Mouse (Mus musculus) frontal cortex, adult (tissue): Measurements from ENCODE around the gene Pde6h.

Experiments
- ATAC-seq: cut with Nextera tagmentation; 2 replicates; pipeline ENCODE4 v1.9.2; 2017; ENCODE audit warnings: mild to moderate bottlenecking, moderate library complexity, mixed read lengths; ENCODE audit not compliant: low TSS enrichment

Pde6h gene

GRCm38 (mm10) chr6:136912751-136913265, 10.8 kb upstream of the Pde6h start:
- ATAC-seq = no peak

DNA sequence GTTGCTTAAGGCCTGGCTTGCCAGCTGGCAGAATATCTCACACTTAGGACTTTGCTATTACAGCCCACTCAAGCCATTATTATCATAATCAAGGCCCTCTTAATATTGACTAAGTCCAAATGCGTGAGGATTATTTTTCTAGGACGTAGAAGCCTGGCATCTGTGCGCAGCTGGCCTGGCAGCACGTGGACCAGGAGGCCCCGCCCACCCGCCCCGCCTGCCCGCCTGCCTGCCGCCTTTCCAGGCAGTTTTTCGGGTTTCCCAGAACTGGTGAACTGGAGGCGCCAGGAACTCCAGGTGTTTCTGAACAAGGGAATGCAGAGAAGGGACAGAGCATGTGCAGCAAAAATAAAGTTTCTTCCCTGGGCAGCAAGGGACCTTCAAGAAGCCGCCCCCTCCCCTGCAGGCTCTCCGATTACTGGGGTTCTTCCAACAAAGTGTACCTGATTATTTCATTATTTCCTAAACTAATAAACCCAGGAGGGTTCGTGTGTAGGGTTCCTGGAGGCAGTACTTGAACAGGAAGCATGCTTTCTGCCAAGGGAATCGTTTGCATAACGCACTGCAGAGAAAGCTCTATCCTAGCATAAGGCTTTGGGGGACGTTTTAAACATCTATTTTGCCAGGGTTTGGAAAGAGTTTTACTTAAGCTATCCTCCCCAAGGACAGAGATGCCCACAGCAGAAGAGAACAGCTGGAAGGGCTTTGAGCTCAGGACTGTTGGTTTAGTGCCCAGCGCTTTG, 10.1 kb upstream of the Pde6h start:
- ATAC-seq = peak; percentile 55

DNA sequence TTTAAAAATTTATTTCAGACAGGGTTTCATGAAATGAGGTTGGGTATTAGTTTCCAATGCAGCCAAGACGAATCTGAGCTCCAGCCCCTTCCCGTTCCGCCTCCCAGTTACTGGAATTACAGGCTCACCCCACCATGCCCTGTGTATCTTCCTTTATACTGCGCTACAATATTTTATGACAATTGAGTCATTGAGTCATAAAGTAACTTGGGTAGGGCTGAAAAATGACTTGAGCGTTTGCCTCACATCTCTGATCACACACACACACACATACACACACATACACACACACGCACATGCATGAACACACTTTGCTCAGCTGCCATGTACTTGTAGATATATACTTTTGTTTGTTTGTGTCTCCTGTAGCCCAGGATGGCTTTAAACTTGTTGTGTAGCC, 9.4 kb upstream of the Pde6h start:
- ATAC-seq = no peak

GRCm38 (mm10) chr6:136915721-136916395, 7.8 kb upstream of the Pde6h start:
- no peak for ATAC-seq

DNA sequence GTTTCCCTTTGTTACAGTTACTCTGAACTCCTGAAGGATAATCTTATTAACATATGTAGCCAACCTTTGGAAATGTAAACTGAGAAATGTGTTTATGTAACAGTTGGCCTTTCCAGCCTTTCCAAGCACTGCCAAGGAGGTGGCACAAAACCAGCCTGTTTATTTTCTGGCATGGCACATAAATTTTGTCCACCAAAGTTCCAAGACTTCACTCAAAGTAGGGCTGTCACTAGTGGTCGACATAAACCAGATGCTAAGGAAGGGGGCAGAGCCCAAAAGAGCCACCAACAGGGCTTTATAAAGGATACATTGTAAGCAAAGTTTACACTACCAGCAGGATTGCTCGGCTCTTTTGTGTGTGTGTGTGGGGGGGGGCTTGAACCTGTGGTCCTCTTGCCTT, 5.7 kb upstream of the Pde6h start:
- no peak for ATAC-seq

DNA sequence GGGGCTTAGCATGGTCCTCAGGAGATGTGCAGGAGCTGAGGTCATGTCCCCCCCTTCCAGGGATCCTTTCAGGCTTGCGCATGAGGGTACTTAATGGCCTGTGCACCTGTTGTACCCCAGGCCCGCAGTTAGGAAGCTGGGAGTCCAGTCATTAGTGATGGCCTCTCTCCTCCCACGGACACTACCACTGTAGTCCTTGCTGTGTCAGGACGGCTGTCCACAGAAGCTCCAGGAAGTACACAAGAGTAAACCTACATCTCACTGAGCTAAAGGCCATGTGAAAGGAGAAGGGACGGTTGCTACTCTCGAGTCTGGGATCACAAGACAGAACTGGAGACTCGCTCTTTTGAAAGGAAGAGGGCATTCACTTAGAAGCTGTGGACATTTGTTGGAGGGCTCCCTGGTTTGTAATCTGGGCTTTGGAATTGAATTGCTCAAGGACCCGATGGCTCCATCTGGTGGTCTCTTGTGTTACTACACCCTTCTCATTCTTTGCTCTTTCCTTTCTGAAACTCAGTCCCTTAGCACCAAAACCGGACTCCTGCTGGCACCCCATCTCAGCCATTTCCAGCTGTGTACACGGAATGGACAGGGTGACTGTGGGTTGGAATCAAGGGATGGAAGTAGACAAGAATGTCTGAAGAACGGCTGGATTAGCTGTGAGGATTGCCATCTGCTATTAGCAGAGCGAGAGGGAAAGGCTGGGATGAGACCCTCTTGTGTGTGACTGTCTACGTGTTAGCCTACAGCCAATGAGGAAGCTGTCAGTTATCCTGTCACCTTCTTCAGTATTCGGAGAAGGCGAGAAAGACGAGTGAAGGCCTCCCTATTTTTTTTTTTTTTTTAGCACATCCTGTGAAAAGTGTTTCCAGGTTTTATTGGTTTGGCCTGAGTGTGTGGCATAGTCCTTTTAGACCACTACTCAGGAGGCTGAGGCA, 3.0 kb upstream of the Pde6h start:
- peak; percentile 90 for ATAC-seq

DNA sequence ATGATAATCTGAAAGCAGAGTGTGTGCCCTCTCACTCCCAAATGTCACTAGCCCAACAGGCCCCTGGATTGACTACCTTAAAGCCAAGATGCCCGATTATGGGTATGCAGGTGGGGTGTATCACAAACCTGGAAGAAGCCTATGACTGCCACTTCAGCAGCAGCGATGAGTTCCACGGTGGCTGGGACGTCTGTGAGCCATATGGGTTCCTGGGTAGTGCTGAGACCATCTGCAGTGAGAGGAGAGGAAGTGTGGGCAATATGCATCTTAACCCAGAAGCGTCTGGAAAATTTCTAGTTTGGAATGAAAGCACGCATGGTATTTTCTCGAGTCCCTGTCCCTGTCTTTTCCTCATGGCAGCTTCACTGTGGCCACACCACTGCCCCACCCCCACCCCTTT, 2.0 kb upstream of the Pde6h start:
- peak; percentile 84 for ATAC-seq

DNA sequence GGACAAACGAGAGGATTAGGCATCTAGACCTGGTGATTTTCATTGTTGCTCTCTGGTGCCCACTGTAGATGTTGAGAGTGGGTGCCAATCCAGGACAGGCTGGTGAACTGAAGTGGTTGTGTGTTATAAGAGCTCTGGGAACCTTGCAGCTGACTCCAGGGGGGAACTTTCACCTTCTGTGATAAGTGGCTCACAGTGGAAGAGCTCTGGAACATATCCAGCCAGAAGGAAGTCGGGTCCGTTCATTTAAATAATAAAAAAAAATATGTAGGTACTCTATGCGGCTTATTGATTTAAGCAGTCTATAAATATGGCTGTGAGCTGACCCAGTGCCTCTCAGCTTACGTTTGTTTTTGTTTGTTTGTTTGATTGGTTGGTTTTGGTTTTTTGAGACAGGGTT, 1.6 kb upstream of the Pde6h start, which contains the start of gene Erp27:
Gene Erp27 (minus strand): TSS at position 101 of the 400 bp plus-strand sequence.
- no peak for ATAC-seq

- ATAC-seq = no peak
Measured at GRCm38 (mm10) chr6:136922871-136923270, 761 bp upstream of the Pde6h start.

- no peak for ATAC-seq
Measured at GRCm38 (mm10) chr6:136925049-136925448, 1.4 kb downstream of the Pde6h start.

- ATAC-seq = no peak
Measured at GRCm38 (mm10) chr6:136927626-136928025, 4.0 kb downstream of the Pde6h start.

- peak; percentile 76 for ATAC-seq
Measured at GRCm38 (mm10) chr6:136930677-136931076, 7.0 kb downstream of the Pde6h start.

DNA sequence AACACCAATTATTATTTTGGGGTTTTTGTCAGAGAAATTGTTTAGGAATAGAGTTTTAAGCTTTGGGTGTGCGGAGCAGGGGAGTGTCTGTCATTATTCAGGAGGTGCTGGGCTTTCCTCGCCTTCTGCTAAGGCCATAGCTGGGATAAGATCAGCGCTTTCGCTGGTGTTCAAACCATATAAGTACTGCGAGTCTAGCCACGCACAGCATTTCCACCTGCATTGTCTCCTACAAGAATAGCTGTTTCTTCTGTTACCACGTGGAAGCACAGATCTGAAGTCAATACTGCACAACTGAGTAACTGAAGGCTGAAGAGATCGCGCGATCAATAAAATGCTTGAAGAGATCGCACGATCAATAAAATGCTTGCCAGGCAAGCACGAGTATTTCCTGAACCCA, 7.6 kb downstream of the Pde6h start:
- no peak for ATAC-seq

GRCm38 (mm10) chr6:136934068-136934467, 10.4 kb downstream of the Pde6h start:
- no peak for ATAC-seq

DNA sequence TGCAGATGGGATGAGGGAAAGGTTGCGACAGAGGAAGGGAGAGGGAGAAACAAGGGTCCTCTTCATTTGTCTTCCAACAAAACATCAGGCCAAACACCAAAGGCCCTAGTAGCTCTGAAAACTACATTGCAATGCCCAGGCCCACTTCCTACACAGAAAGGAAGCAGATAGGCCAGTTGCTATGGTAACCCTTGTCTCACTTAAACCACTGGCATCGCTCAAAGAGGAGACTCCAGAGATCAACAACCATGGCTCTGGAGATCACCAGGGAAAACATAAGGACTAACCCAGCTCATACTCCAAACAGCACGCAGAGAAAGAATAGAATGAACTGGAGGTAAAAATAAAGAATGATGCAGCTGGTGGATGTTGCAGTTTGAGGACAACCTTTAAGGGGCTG, 11.6 kb downstream of the Pde6h start:
- peak; percentile 41; the same call in 1 of the 2 replicates for ATAC-seq

GRCm38 (mm10) chr6:136936361-136936760, 12.7 kb downstream of the Pde6h start:
- no peak for ATAC-seq

DNA sequence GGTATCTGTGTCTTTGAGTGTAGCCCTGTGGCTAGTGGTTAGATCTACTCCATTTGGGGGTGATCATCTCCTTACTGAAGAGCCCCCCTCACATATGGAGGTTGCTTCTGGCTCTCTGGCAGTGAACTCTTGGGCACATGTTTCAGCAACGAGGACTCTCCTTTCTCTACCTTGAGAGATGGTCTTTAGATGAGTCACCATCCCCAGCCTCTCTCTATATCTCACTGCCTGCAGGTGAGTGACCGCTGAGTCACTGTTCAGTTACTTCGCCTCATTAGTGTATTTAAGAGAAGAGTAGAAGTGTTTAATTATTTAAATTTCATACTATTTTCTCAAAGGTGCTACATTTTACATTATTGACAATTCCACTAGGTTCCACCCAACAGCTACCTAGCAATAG, 13.5 kb downstream of the Pde6h start:
- no peak for ATAC-seq

DNA sequence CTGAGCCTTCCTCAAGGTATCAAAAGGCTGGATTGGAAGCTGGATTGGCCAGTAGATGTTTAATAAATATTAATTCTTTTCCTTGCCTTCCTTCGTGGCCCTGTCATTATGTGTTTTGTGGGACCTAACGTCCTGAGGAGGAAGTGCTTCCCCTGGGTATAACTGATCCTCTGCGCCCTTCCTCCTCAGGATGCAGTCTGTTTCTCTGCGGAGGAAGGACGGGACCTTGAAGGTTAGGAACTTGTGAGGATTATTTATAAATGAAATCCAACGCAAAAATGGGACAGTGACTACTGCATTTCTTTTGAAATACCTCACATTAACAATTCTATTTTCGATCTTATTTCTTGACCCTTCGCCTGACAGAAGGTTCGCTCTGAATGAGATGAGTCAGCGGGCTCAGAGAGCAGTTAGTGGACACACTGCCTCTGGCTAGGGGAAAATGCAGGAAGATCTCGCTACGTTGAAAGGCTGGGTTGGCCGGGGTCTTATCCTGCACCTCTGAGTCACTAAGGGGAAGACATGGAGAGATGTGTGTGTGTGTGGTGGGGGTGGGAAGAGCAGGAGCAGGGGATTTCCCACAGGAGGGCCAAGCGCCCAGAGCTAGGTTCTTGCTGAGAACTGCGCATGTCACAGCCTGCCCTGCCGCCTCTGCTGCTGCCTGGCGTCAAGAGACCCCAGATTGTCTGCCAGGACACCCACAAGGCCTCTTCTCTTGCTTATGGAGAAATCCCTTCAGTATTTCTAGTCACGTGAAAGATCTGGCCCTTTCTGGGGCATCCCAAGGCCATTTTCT, 14.9 kb downstream of the Pde6h start:
- no peak for ATAC-seq

DNA sequence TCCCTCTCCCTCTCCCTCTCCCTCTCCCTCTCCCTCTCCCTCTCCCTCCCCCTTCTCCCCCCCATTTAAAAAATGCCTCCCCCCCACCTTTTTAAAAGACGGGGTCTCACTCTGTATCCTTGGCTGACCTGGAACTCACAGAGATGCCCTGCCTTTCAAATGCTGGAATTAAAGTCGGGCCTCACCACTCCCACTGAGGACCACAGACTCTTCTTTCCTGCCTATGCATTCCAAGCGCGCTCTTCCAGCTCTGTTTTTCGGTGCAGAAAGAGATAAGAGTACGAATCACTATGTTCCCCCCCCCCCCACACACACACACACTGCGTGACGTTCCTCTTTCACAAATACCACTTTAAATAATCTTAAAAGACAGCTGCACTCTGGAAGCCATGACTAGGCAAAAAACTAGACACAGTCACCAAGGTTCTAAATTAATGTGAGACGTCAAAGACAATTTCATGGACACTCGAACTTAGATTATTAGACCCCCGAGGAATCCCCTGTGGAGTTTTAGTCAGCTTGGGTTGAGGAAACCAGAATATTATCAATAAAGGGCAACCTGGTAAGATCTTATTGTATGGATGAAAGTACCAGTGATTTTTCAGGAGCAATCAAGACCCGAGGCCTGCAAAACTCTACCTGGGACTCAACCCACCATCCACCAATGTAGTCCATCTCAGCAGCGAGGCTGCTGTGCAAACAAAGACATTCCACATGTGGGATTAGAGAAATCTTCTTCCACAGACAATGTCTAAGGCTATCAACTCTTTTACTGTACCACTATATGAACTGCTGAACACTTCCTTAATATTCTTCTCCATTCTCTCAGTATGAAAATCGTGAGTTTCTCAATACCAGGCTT, 15.9 kb downstream of the Pde6h start:
- no peak for ATAC-seq
